Mouse (Mus musculus) megakaryocyte, adult 5-6 weeks (primary cell): ENCODE results near the gene Rab23. TPM values are rescaled to one million over a fixed set of nuclear protein-coding genes. Genes with fewer than 3 reads are reported as not detected.

Experiments
- ATAC-seq: 2 replicates; pipeline ENCODE4 v1.8.0; 2016; ENCODE audit warnings: mild to moderate bottlenecking, inconsistent platforms; ENCODE audit not compliant: poor library complexity, severe bottlenecking
- total RNA-seq, 2 experiments: library from RNA; stranded (forward) in 1 of 2; stranded (reverse) in 1 of 2; fragments of 153-499, 151-499 nt in 1 of 2; fragments of 221-1000, 200-1000 nt in 1 of 2; gene quantifications; 2 replicates each; pipeline versions ENCODE4 v1.2.3 to v1.2.4; 2015 to 2017

Gene Rab23
- total RNA-seq, 2 experiments from 2014 or later: 2.8 to 3.0 TPM

- ATAC-seq: no peak
These were observed 45.9 kb downstream of the Rab23 start for GRCm38 (mm10) chr1:33765468-33766080.

GRCm38 (mm10) chr1:33766520-33767508 lies 47.1 kb downstream of the Rab23 start:
- ATAC-seq: no peak

- ATAC-seq: no peak
These were observed 48.6 kb downstream of the Rab23 start for GRCm38 (mm10) chr1:33768091-33768787.

GRCm38 (mm10) chr1:33768827-33769226 lies 49.1 kb downstream of the Rab23 start:
- ATAC-seq: no peak

GRCm38 (mm10) chr1:33771621-33772020 lies 51.9 kb downstream of the Rab23 start:
- ATAC-seq: no peak

GRCm38 (mm10) chr1:33772106-33772505 lies 52.4 kb downstream of the Rab23 start:
- no peak for ATAC-seq

GRCm38 (mm10) chr1:33776175-33776611 lies 56.5 kb downstream of the Rab23 start:
- no peak for ATAC-seq

- ATAC-seq: no peak
These were observed 64.9 kb downstream of the Rab23 start for GRCm38 (mm10) chr1:33784561-33784960.

GRCm38 (mm10) chr1:33788072-33788471 lies 68.4 kb downstream of the Rab23 start:
- ATAC-seq: no peak

- no peak for ATAC-seq
These were observed 68.8 kb downstream of the Rab23 start for GRCm38 (mm10) chr1:33788493-33788892.

Other genes with a start within 250 kb of the Rab23 start
- 35.7 and 45.3 TPM in 2 replicates for gene Prim2, start 50.1 kb upstream of the Rab23 start, total RNA-seq (2015)
- 48.3 and 51.7 TPM in 2 replicates for gene Prim2, start 50.1 kb upstream of the Rab23 start, total RNA-seq (2017)
- 0.49 and 2.1 TPM in 2 replicates for gene Bag2, start 37.9 kb downstream of the Rab23 start, total RNA-seq (2015)
- gene Bag2, start 37.9 kb downstream of the Rab23 start, total RNA-seq (2017): 1.2 and 1.3 TPM in 2 replicates
- gene Zfp451, start 94.7 kb downstream of the Rab23 start, total RNA-seq (2015): 28.5 and 29.6 TPM in 2 replicates
- gene Zfp451, start 94.7 kb downstream of the Rab23 start, total RNA-seq (2017): 15.4 and 16.1 TPM in 2 replicates
- gene Bend6, start 187.9 kb downstream of the Rab23 start, total RNA-seq (2015): not detected in 2 replicates
- gene Bend6, start 187.9 kb downstream of the Rab23 start, total RNA-seq (2017): 0.77 TPM in 1 of 2 replicates, not detected in the other
- gene Dst, start 188.3 kb downstream of the Rab23 start, total RNA-seq (2015): 0.21 and 0.71 TPM in 2 replicates
- gene Dst, start 188.3 kb downstream of the Rab23 start, total RNA-seq (2017): 0.37 and 0.73 TPM in 2 replicates